Comparison of ENCODE assay signal across 16 mouse cellular contexts in genomic region chr3:133517406-133517805, GRCm38 (mm10). TPM values are rescaled to one million over a fixed set of nuclear protein-coding genes. Genes with fewer than 3 reads are reported as not detected.
DNase-seq lines count a peak whose midpoint lies in the region; ATAC-seq and TF ChIP-seq lines count a peak whose summit lies in the region.
"Had no signal": no experiment of that assay in that cellular context is flagged by ENCODE, and none has a peak within 500 bp of the region (broad histone marks: within the 10 kb centered on the region; RNA-seq: fewer than 3 reads in every experiment).

No protein-coding gene starts in this region.

- no peak overlapping the region for H3K4me3 ChIP-seq in forebrain, postnatal 0 days (ENCODE audit: low read depth, low read length)
- H3K4me3 ChIP-seq: erythroblast, embryonic 14.5 days; hindbrain, embryonic 10.5 days; midbrain, embryonic 10.5 days had no signal

- H3K36me3 ChIP-seq in forebrain, postnatal 0 days (ENCODE audit: insufficient read depth) = peaks cover 5% of the 10 kb centered on the region; the same call in 1 of the 2 replicates

- H3K9me3 ChIP-seq in forebrain, postnatal 0 days (ENCODE audit: low read length) = no peaks in the 10 kb centered on the region
- H3K9me3 ChIP-seq: hindbrain, embryonic 10.5 days; midbrain, embryonic 10.5 days had no signal

- H3K4me2 ChIP-seq in forebrain, postnatal 0 days (ENCODE audit: low read depth) = no peak overlapping the region

- whole genome bisulfite sequencing in forebrain, postnatal 0 days = 83% methylated on average over 6 of the region's 6 CpGs

- no peak for ATAC-seq in forebrain, postnatal 0 days
- ATAC-seq: intestine, embryonic 16.5 days had no signal

- peak; percentile 25 for DNase-seq in adrenal gland, postnatal 10 days
- DNase-seq in adrenal gland, adult 8-10 months = no peak
- DNase-seq in kidney, postnatal 36 days = peak; percentile 47 to 56
- no peak for DNase-seq in kidney, adult 18-20 months
- peak; percentile 8 for DNase-seq in brain, adult 2 months (ENCODE audit: low read depth, low spot score)
- peak; percentile 20 for DNase-seq in heart, postnatal 25 days (ENCODE audit: low spot score)
- no peak for DNase-seq in forebrain, postnatal 0 days
- DNase-seq in left cerebral cortex, postnatal 14 days (ENCODE audit: low spot score in 2 of 2) = no peak
- DNase-seq: cerebellum, adult 11-12 months; left cerebral cortex, postnatal 4 days; lung, adult 2 months; right cerebral cortex, postnatal 4 days had no signal

- H3K27me3 ChIP-seq in forebrain, postnatal 0 days (ENCODE audit: insufficient read depth, low read length) = no peaks in the 10 kb centered on the region

- H3K27ac ChIP-seq in forebrain, postnatal 0 days (ENCODE audit: low read depth, low read length) = no peak overlapping the region
- H3K27ac ChIP-seq: hindbrain, embryonic 10.5 days; midbrain, embryonic 10.5 days had no signal

- intact Hi-C loops in heart, postnatal 25 days (cut with DNase I) = loop anchor here (10.0 kb wide), 1 partner anchor 203 kb away; the partner anchor contains the start of gene Ppa2
- intact Hi-C loops in left cerebral cortex, postnatal 14 days (cut with DNase I) = no loop called here

- no peak for TF ChIP-seq CTCF in forebrain, postnatal 0 days (IDR thresholded peaks at IDR 0.05; ENCODE audit: low read depth)

- no peaks in the 10 kb centered on the region for H3K4me1 ChIP-seq in forebrain, postnatal 0 days (ENCODE audit: insufficient read depth)
- H3K4me1 ChIP-seq: hindbrain, embryonic 10.5 days; midbrain, embryonic 10.5 days had no signal

- no peak overlapping the region for H3K9ac ChIP-seq in forebrain, postnatal 0 days

RNA-seq across cellular contexts. Expression of gene Tet2, which starts 27.5 kb away (rescaled TPM):
- 10 to 100 TPM; 34.3 to 50.3 TPM for total RNA-seq in adrenal gland, postnatal 10 days (2021)
- total RNA-seq in adrenal gland, adult 8-10 months (2022) = 10 to 100 TPM; 27.6 to 77.3 (median 50.2) TPM
- total RNA-seq in heart, postnatal 25 days (2021) = 10 to 100 TPM; 20.3 to 20.6 TPM
- total RNA-seq in forebrain, postnatal 0 days (2014; rRNA removed) = 36.7 and 49.6 TPM in 2 replicates
- 8.1 and 11.8 TPM in 2 replicates for polyA plus RNA-seq in forebrain, postnatal 0 days (2015; fragmentation: Nextera tagmentation; extraction: Ambion mirVana)
- total RNA-seq in left cerebral cortex, postnatal 14 days (2021) = 10 to 100 TPM; 46.1 to 48.1 TPM

Comparison
In these comparisons a context has a peak if more than half of its experiments do, and no peak if none do; other contexts are left out.
1. DNase-seq: peak in adrenal gland, postnatal 10 days (single experiment), kidney, postnatal 36 days (2 of 2), brain, adult 2 months (single experiment) and heart, postnatal 25 days (single experiment); none in adrenal gland, adult 8-10 months (single experiment), kidney, adult 18-20 months (single experiment), forebrain, postnatal 0 days (single experiment) and left cerebral cortex, postnatal 14 days (0 of 2).